Mouse (Mus musculus) gastrocnemius, adult 8-10 months (tissue): ENCODE data around the gene Pwp2. TPM values are rescaled to one million over a fixed set of nuclear protein-coding genes. Genes with fewer than 3 reads are reported as not detected.
A peak's percentile ranks its signal among the peaks of the same experiment; 100 is the strongest.

Source experiments
- DNase-seq, 2 experiments: peaks; one replicate each; pipeline ENCODE4 v3.0.0; 2022; ENCODE audit warnings: low spot score in 2 of 2
- total RNA-seq, 4 experiments: library from RNA; stranded (reverse); gene quantifications; 2 replicates each; pipeline ENCODE4 v1.2.4; 2022

Gene Pwp2
- total RNA-seq, 4 experiments from 2014 or later, result 10.3 to 12.0 (median 11.5) TPM

- no peak for DNase-seq
These were observed 13.9 kb downstream of the Pwp2 start for GRCm38 (mm10) chr10:78171057-78171456.

DNA sequence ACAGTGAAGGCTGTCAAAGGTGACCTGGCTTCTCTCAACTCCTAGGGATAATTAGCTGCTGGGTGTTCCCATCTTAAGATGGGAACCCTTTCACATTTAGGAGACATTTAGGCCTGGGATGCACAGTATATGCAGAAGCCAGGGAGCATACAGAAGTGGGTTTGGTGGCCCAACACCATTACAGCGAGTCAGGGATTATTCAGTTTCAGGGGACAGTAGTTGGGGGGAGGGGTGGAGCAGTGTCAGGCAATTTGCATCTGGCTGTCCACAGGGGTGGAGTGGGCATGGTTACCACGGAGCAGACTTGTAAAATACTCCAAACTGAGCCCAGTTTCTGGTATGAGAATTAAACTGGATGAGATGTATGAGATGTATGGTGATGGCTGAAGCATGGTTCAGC, 14.5 kb downstream of the Pwp2 start:
- no peak for DNase-seq

DNA sequence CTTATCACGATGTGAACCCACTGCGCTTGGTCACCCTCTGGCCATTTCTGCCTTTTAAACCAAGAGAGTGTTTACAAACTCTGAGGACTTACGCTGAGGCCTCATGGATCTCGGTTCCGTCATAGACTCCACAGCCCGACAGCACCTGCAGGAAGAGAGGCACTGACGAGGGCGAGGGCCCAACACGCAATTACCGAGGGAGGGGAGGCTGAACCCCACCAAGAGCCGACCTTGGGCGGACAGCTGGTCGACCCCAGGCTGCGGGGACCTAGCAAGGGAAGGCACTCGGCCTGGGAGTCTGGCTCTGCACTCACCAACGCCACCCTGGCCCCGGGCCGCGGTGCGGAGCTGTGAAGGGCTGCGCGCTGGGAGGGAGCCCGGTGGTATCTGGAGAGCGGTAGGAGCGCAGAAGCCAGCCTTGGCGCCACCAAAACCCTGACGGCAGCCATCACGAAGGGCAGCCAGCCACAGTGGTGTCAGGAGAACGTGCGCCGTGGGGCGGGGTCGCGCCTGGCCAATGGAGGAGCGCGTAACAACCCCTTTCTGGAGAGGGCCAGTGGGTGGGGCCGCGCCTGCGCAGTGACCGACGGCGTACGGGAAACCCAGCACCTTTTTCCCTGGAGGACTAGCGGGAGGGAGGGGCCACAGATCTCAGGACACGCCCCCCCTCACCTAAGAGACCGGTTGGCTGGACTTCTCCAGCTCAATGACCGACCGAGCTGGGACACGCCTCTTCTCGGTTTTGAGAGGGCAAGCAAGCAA, 15.5 kb downstream of the Pwp2 start, which contains the start of gene D10Jhu81e:
TSS of gene D10Jhu81e (minus strand) at position 502 of the 762 bp plus-strand sequence.
- peak; percentile 99 to 100 for DNase-seq

GRCm38 (mm10) chr10:78168792-78169191, 16.2 kb downstream of the Pwp2 start:
- DNase-seq, result no peak

GRCm38 (mm10) chr10:78167775-78168174, 17.2 kb downstream of the Pwp2 start:
- no peak for DNase-seq

DNA sequence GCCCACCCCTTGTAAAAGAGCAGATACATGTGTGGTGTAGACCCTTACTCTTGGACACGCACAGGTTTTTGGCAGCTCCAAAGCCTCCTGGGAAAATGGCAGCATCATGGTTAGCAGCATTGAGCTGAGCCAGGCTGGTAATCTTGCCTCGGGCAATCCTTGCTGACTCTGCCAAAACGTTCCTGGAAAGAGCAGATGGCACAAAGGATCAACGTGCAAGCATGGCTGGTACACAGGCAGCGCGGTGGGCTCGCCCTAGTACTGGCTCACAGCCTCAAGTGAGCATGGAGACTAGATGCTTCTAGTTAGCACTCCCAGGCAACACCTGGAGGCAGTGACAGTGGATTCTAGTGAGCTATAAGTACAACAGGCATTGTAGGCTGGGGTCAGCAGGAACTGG, 17.6 kb downstream of the Pwp2 start:
- no peak for DNase-seq

DNA sequence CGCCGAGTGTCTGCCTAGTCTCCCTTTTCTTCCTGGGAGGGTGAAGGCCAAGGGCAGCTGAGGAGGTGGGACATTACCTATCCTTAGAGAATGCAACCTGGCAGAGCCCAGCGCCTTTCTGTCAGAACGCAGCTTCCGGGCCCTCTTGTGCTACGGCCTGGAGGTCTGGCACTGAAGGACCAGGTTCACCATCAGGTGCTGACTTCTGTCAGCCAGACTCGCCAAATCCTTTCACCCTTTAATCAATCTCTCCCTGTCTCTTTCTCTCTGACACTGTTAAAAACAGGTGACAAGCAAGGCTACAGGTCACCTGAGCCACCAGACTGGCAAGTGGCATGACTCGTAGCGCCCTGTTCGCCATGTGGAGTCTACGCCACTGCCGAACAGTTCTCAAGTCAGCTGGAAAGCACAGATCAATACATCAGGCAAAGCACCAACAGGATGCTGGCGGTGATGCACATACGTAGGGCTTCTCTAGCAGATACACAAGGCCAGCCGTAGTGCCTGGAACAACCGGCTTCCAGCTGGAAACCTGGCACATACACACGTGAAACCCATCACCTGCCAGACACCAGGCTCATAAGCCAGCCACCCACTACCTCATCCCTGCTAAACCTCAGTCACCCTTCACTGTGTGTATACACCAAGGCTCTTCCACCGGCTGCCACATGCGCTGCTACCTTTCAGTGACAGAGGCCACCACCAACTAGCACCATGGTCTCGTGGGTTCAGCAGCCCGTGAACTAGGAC, 19.5 kb downstream of the Pwp2 start:
- no peak for DNase-seq

DNA sequence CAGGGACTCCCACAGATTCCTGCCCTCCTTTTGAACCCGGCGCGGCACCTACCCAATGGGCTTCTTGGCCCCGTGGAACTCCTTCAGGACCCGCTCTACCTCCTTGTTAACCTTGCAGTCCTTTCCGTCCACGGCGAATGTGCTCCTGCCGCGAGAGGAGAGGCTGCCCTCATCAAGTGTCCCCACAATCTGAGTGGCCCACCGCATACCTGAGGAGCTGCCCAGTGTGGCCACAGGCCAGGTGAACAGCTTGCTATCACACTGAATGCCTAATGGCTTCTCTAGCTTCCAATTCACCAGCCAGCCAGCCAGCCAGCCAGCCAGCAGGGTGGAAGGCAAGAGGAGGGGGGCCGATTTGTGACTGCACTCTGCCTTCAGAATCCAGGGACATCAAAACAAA, 20.2 kb downstream of the Pwp2 start:
- no peak for DNase-seq

DNA sequence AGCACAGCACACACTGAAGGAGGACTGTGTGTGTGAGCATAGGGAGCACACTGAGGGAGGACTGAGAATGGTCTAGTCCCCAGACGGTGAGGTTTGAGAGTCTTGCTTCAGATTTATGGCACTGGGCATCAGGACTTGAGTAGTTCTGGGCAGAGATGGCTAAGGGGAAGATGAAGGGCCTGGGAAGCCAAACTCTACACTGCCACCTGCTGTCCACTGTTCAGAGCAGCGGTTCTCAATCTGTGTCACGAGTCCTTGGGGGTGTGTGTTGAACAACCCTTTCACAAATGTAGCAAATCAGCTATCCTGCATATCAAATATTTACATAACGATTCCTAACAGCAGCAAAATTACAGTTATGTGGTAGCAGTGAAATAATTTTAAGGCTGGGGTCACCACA, 21.0 kb downstream of the Pwp2 start:
- DNase-seq, result peak in 1 of 2 experiments; percentile 48

- DNase-seq, result no peak
These were observed 21.7 kb downstream of the Pwp2 start for GRCm38 (mm10) chr10:78163241-78163640.

- DNase-seq, result no peak
These were observed 22.3 kb downstream of the Pwp2 start for GRCm38 (mm10) chr10:78162646-78163045.

DNA sequence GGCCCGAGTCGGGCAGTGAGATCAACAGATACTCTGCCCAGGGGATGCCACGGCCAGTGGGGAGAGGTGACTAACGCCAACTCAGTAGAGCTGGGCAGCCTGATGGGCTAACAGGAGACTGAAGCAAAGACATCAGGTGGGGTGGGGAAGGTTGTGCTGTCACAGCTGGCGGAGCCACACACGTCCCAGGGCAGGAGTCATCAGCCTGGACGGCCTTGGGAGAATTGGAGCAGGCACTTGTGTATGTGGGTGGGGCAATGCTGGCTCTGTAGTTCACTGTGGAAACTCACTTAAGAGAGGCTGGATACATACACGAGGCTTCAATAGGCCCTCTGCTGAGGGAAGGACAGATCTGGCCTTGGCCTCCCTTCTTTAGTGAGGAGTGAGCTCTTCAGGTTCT, 23.9 kb downstream of the Pwp2 start:
- DNase-seq, result no peak

- no peak for DNase-seq
These were observed 24.4 kb downstream of the Pwp2 start for GRCm38 (mm10) chr10:78160369-78161095.

- DNase-seq, result peak; percentile 77 to 79
These were observed 25.0 kb downstream of the Pwp2 start for GRCm38 (mm10) chr10:78159906-78160305.

- peak in 1 of 2 experiments; percentile 52 for DNase-seq
These were observed 25.6 kb downstream of the Pwp2 start for GRCm38 (mm10) chr10:78159252-78159878.

GRCm38 (mm10) chr10:78158041-78158440, 26.9 kb downstream of the Pwp2 start:
- DNase-seq, result no peak

GRCm38 (mm10) chr10:78156926-78157325, 28.0 kb downstream of the Pwp2 start:
- no peak for DNase-seq

- DNase-seq, result no peak
These were observed 35.8 kb downstream of the Pwp2 start for GRCm38 (mm10) chr10:78148834-78149766.

- no peak for DNase-seq
These were observed 37.0 kb downstream of the Pwp2 start for GRCm38 (mm10) chr10:78147908-78148441.
